Mouse (Mus musculus) liver, adult 2 months (tissue): ENCODE measurements at regions not wholly inside any gene's neighbourhood (a gene's known extent, or its start where the extent isn't known, plus 50 kb on each side); places are given as distances from the start of the nearest gene placed in this dataset.

Experiments
- DNase-seq: peaks from one replicate; pipeline ENCODE4 v3.0.0-alpha.2; 2011; ENCODE audit warnings: low read depth, low spot score; ENCODE audit errors: extremely low read depth
- H3K27ac ChIP-seq: fragments of 200-500 bp; replicated peaks from 2 replicates; pipeline ENCODE4 v1.5.1; 2012; ENCODE audit warnings: low read depth, mild to moderate bottlenecking, control low read depth, inconsistent platforms, low read length; ENCODE audit not compliant: insufficient read depth
- H3K27me3 ChIP-seq: fragments of 200-500 bp; 2 replicates; pipeline ENCODE4 v1.6.1; 2012; ENCODE audit warnings: mild to moderate bottlenecking, moderate library complexity, low read length, inconsistent platforms; ENCODE audit not compliant: control insufficient read depth, insufficient read depth
- H3K36me3 ChIP-seq: fragments of 200-500 bp; 2 replicates; pipeline ENCODE4 v1.6.1; 2012; ENCODE audit warnings: low read length, inconsistent platforms; ENCODE audit not compliant: control insufficient read depth, insufficient read depth
- H3K4me1 ChIP-seq: fragments of 200-500 bp; 2 replicates; pipeline ENCODE4 v1.6.1; 2011; ENCODE audit warnings: low read length; ENCODE audit not compliant: control insufficient read depth, insufficient read depth
- H3K4me3 ChIP-seq: fragments of 200-500 bp; 2 replicates; pipeline ENCODE4 v1.5.1; 2011; ENCODE audit warnings: low read depth, mild to moderate bottlenecking, control low read depth, low read length, moderate library complexity; ENCODE audit not compliant: insufficient read depth
- H3K79me2 ChIP-seq: fragments of 200-500 bp; 2 replicates; pipeline ENCODE4 v1.6.1; 2012; ENCODE audit warnings: inconsistent platforms, mild to moderate bottlenecking, low read length, moderate library complexity; ENCODE audit not compliant: control insufficient read depth, insufficient read depth
- H3K9ac ChIP-seq: fragments of 200-500 bp; 2 replicates; pipeline ENCODE4 v1.6.1; 2012; ENCODE audit warnings: low read depth, mild to moderate bottlenecking, control low read depth, inconsistent platforms, low read length
- CTCF ChIP-seq: fragments of 200-500 bp; IDR thresholded peaks from 2 replicates; pipeline ENCODE4 v1.5.1; 2011; ENCODE audit warnings: low read depth, low read length, control low read depth
- POLR2A ChIP-seq: fragments of 200-500 bp; IDR thresholded peaks from 2 replicates; pipeline ENCODE4 v1.6.1; 2011; ENCODE audit warnings: low read length, control low read depth; ENCODE audit not compliant: insufficient read depth; ENCODE audit errors: extremely low read depth
- WGBS: fragments of 180-500 bp; shearing (Covaris S2); methylation state at CpG from one replicate; pipeline ENCODE4 v1.1.7; 2018; 5-methylcytosine and 5-hydroxymethylcytosine counted together

GRCm38 (mm10) chr17:42049779-42050515 lies 265.8 kb upstream of the Ptchd4 start:
- WGBS, result 83% methylated on average over 5 of the region's 5 CpGs
- H3K9ac ChIP-seq, result no peak overlapping the region
- no peaks in the 10 kb centered on the region for H3K27me3 ChIP-seq
- no peak overlapping the region for H3K4me3 ChIP-seq
- H3K4me1 ChIP-seq, result no peaks in the 10 kb centered on the region
- TF ChIP-seq POLR2A, result no peak
- TF ChIP-seq CTCF, result no peak
- no peak for DNase-seq
- no peaks in the 10 kb centered on the region for H3K36me3 ChIP-seq
- no peaks in the 10 kb centered on the region for H3K79me2 ChIP-seq
- H3K27ac ChIP-seq, result no peak overlapping the region

GRCm38 (mm10) chr17:42090764-42091452 lies 224.8 kb upstream of the Ptchd4 start:
- TF ChIP-seq POLR2A (no peak), CTCF (no peak)
- H3K27ac ChIP-seq, result no peak overlapping the region
- H3K79me2 ChIP-seq, result no peaks in the 10 kb centered on the region
- no peak overlapping the region for H3K4me3 ChIP-seq
- 71% methylated on average over 2 of the region's 2 CpGs for WGBS
- H3K36me3 ChIP-seq, result no peaks in the 10 kb centered on the region
- H3K27me3 ChIP-seq, result no peaks in the 10 kb centered on the region
- no peak overlapping the region for H3K9ac ChIP-seq
- H3K4me1 ChIP-seq, result no peaks in the 10 kb centered on the region
- DNase-seq, result no peak

- WGBS, result 77% methylated on average over 1 of the region's 1 CpGs
- no peaks in the 10 kb centered on the region for H3K27me3 ChIP-seq
These were observed 202.1 kb upstream of the Ptchd4 start for GRCm38 (mm10) chr17:42113684-42114083.

GRCm38 (mm10) chr17:42120759-42121158 lies 195.0 kb upstream of the Ptchd4 start:
- 80% methylated on average over 1 of the region's 1 CpGs for WGBS
- Histone ChIP-seq H3K4me1 (no peaks in the 10 kb centered on the region), H3K36me3 (no peaks in the 10 kb centered on the region), H3K27ac (no peak overlapping the region), H3K4me3 (no peak overlapping the region), H3K27me3 (no peaks in the 10 kb centered on the region), H3K79me2 (no peaks in the 10 kb centered on the region), H3K9ac (no peak overlapping the region)
- DNase-seq, result no peak
- TF ChIP-seq CTCF (no peak), POLR2A (no peak)

More at GRCm38 (mm10) chr17:42113684-42114083, 202.1 kb upstream of the Ptchd4 start:
- H3K36me3 ChIP-seq, result no peaks in the 10 kb centered on the region
- no peak overlapping the region for H3K27ac ChIP-seq
- no peak overlapping the region for H3K4me3 ChIP-seq
- TF ChIP-seq CTCF (no peak), POLR2A (no peak)
- no peaks in the 10 kb centered on the region for H3K4me1 ChIP-seq
- no peaks in the 10 kb centered on the region for H3K79me2 ChIP-seq
- no peak overlapping the region for H3K9ac ChIP-seq
- DNase-seq, result no peak

- H3K4me1 ChIP-seq, result no peaks in the 10 kb centered on the region
- no peaks in the 10 kb centered on the region for H3K27me3 ChIP-seq
- H3K36me3 ChIP-seq, result no peaks in the 10 kb centered on the region
- no peak overlapping the region for H3K9ac ChIP-seq
- WGBS, result 65% methylated on average over 9 of the region's 9 CpGs
- H3K79me2 ChIP-seq, result no peaks in the 10 kb centered on the region
- no peak overlapping the region for H3K4me3 ChIP-seq
- TF ChIP-seq POLR2A (no peak), CTCF (no peak)
- H3K27ac ChIP-seq, result no peak overlapping the region
- peak; percentile 22 for DNase-seq
These were observed 189.1 kb upstream of the Ptchd4 start for GRCm38 (mm10) chr17:42126488-42127237.
